Mouse (Mus musculus) Patski (cell line): ENCODE data around the gene Hoxd12. TPM values are rescaled to one million over a fixed set of nuclear protein-coding genes. Genes with fewer than 3 reads are reported as not detected.

ENCODE experiments used
- ATAC-seq: fragments of 100-300 bp; one replicate; pipeline ENCODE4 v1.8.0; 2021
- CTCF ChIA-PET: fragments of 350-600 bp; sonication (Branson Sonifier 250); formaldehyde crosslinking; loops from one replicate; lab custom pipeline; 2022; ENCODE audit warnings: inconsistent platforms; lab: Charles Lee
- POLR2A ChIA-PET: fragments of 350-600 bp; sonication (Branson Sonifier 250); formaldehyde crosslinking; loops from one replicate; lab custom pipeline; 2022; ENCODE audit warnings: antibody characterized with exemption, inconsistent platforms; lab: Charles Lee
- DNase-seq: peaks from one replicate; pipeline ENCODE4 v3.0.0-alpha.2; 2011; ENCODE audit warnings: low read depth, low spot score
- H3K27me3 ChIP-seq: fragments of 371-371 bp; one replicate; pipeline ENCODE4 v1.5.1; 2021
- CTCF ChIP-seq: fragments of 100-300 bp; IDR thresholded peaks from one replicate; pipeline ENCODE4 v1.5.1; 2021
- in situ Hi-C: fragments of 300-500 bp; cut with MboI; formaldehyde crosslinking; loops from 3 replicates; pipeline ENCODE4 v1.11.1; 2018; ENCODE audit warnings: low pct_unique_long_range_greater_than_20kb, mixed read lengths
- polyA plus RNA-seq: library from polyadenylated mRNA; unstranded; gene quantifications from one replicate; pipeline ENCODE4 v1.2.3, GENCODE M21; 2021

Hoxd12 gene
- polyA plus RNA-seq, 1 experiment from 2014 or later: not detected

DNA sequence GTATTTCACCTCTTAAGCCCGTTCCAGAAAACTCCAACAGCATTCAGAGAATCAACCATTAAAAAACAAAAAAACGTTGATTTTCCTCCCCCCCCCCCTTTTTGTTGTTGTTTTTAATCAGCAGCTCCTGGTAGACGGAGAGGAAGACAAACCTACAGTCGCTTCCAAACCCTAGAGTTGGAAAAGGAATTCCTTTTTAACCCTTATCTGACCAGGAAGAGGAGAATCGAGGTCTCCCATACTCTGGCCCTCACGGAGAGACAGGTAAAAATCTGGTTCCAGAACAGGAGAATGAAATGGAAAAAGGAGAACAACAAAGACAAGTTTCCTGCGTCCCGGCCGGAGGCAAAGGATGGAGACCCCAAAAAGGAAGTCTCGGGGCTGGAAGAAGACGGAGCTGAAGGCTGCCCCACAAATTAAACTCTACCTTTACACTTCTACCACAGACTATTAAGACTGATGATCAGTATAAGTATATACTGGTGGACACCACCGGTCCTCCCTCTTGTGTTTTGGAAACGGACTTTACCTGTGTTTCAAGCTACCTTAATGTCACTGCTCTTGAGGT lies 31.7 kb downstream of the Hoxd12 start:
- ChIA-PET POLR2A (interaction anchor here (0.6 to 0.7 kb wide), 2 partner anchors 42 to 451 kb away, joined by 3 to 4 read pairs; no protein-coding TSS in a partner anchor), CTCF (interaction anchor here (1.5 kb wide), 1 partner anchor 9 kb away, joined by 3 read pairs; no protein-coding TSS in a partner anchor)
- DNase-seq (no peak), ATAC-seq (no peak)
- peaks cover 16% of the 10 kb centered on the region for H3K27me3 ChIP-seq
- TF ChIP-seq CTCF: no peak
- in situ Hi-C loops: no loop called here

GRCm38 (mm10) chr2:74707599-74707998 lies 32.8 kb downstream of the Hoxd12 start:
- DNase-seq (no peak), ATAC-seq (no peak)
- ChIA-PET POLR2A (no interaction called here), CTCF (interaction anchor here (1.4 kb wide), 1 partner anchor 443 kb away, joined by 4 read pairs; no protein-coding TSS in a partner anchor)
- in situ Hi-C loops: no loop called here
- no peak for TF ChIP-seq CTCF
- peaks cover 16% of the 10 kb centered on the region for H3K27me3 ChIP-seq

GRCm38 (mm10) chr2:74708676-74709075 lies 33.9 kb downstream of the Hoxd12 start:
- no peak for TF ChIP-seq CTCF
- POLR2A ChIA-PET: no interaction called here
- ATAC-seq (no peak), DNase-seq (no peak)
- peaks cover 16% of the 10 kb centered on the region for H3K27me3 ChIP-seq
- CTCF ChIA-PET: interaction anchor here (1.1 to 1.4 kb wide), 2 partner anchors 442 kb away, joined by 3 to 4 read pairs; no protein-coding TSS in a partner anchor
- in situ Hi-C loops: no loop called here

DNA sequence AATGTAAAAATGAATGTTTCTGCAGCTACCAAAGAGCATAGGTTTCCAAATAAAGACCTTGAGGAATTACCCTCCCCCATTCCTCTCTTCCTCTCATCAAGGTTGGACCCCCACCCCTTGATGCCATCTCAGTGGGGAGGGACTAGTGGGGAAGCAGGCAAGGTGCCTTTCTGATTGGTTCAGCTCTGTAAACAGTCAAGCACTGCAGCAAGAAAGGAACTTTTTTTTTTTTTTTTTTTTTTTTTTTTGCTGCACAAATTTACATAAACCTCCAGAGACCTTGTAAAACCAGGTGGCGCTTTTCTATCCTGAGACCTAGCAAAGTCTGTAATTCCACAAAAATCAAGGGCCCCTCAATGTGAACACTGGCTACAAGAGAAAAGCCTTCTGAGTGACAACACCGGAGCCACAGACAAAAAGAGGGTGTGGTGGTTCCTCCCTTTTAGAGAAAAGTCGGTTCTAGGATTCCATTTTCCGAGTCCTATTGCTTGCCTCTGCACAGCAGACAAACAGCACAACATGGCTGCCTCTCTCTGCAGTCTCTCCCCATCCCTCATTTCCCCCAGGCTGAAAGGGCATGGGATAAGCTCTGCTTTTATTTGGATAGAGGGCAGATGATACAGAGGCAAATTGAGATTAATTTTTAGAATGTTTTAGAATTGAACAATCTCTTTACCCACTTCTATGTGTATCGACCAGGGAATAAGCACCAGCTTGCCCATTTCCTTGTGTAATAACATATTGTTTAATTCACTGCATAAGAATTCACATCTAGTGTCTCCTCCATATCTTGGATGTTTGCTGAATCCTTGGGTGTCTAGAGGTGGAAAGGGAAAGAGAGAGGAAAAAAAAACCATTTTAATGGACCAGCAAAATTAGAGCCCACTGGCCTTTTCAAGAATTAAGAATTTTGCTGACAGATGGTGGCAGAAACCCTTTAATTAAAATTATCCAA lies 34.9 kb downstream of the Hoxd12 start:
- no peak for ATAC-seq
- peaks cover 8% of the 10 kb centered on the region for H3K27me3 ChIP-seq
- CTCF ChIA-PET: interaction anchor here (1.1 kb wide), 1 partner anchor 441 kb away, joined by 3 read pairs; no protein-coding TSS in a partner anchor
- in situ Hi-C loops: no loop called here
- POLR2A ChIA-PET: no interaction called here
- no peak for TF ChIP-seq CTCF
- DNase-seq: no peak

- in situ Hi-C loops: no loop called here
Observed at GRCm38 (mm10) chr2:74710929-74711543, 36.2 kb downstream of the Hoxd12 start.

DNA sequence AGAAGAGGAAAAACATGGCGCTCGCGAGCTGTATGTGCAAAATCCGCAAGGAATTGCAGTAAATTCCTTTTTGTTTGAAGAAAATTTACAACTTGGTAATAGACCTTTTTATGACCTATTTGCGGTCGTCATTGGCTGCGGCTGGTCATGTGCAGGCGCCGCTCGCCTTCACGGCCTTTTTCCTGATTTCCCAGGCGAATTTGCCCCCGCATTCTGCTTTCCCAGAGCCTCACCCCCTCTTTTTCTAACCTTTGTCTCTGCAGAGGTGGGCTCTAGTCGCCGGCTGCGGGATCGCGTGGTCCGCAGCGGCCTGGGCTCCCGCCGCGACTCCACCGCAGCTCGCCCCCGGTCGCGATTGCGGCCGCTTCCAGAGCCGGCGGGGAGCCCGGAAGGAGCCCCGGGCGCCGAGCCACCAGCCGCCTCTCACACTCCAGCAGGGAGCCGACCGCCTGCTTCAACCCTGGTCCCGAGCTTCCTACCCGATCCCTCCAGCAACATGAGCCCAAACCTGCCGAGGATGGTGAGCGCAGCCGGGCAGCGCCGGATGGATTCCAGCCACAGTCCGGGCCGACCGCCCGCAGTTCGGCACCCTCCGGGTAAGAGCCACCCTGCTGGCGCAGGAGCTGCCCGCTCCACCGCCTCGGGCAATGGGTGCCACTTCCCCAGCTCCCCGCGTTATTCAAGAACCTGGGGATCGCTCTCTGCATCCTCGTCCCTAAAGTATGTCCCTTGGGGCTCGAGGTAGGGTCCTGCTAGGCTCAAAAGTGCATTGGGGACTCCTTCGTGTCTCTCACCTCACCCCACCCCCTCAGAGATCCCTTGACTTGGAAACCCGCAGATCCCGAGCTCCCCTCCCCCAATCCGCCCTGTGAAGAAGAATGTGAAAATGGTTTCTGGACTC lies 37.2 kb downstream of the Hoxd12 start, which contains the start of the genes Hoxd3 and Hoxd4:
Gene Hoxd3 (plus strand): TSS at position 207 of the 901 bp plus-strand sequence.
Gene Hoxd4 (plus strand): TSS at position 209 of the 901 bp plus-strand sequence.
- POLR2A ChIA-PET: interaction anchor here (0.7 kb wide), 1 partner anchor 439 kb away, joined by 3 read pairs; no protein-coding TSS in a partner anchor
- ATAC-seq: peak; percentile 65
- peaks cover 2% of the 10 kb centered on the region for H3K27me3 ChIP-seq

More at GRCm38 (mm10) chr2:74710929-74711543, 36.2 kb downstream of the Hoxd12 start:
- no peak for TF ChIP-seq CTCF
- ChIA-PET POLR2A (no interaction called here), CTCF (no interaction called here)
- DNase-seq (no peak), ATAC-seq (no peak)
- peaks cover 8% of the 10 kb centered on the region for H3K27me3 ChIP-seq

GRCm38 (mm10) chr2:74713239-74714150 lies 38.7 kb downstream of the Hoxd12 start:
- CTCF ChIA-PET: no interaction called here
- H3K27me3 ChIP-seq: no peaks in the 10 kb centered on the region
- DNase-seq (no peak), ATAC-seq (no peak)
- TF ChIP-seq CTCF: no peak
- in situ Hi-C loops: no loop called here
- POLR2A ChIA-PET: no interaction called here

More for the DNA sequence above, 37.2 kb downstream of the Hoxd12 start, which contains the start of the genes Hoxd3 and Hoxd4:
- in situ Hi-C loops: no loop called here
- DNase-seq: no peak
- CTCF ChIA-PET: no interaction called here
- no peak for TF ChIP-seq CTCF

GRCm38 (mm10) chr2:74714156-74714789 lies 39.5 kb downstream of the Hoxd12 start:
- no peaks in the 10 kb centered on the region for H3K27me3 ChIP-seq
- no peak for ATAC-seq
- no peak for DNase-seq
- ChIA-PET POLR2A (no interaction called here), CTCF (interaction anchor here (2.0 to 2.3 kb wide), 2 partner anchors 242 to 250 kb away, joined by 6 to 18 read pairs; no protein-coding TSS in a partner anchor)
- in situ Hi-C loops: no loop called here
- TF ChIP-seq CTCF: no peak
